Mouse (Mus musculus) left cerebral cortex, postnatal 4 days (tissue): ENCODE measurements at regions not wholly inside any gene's neighbourhood (a gene's known extent, or its start where the extent isn't known, plus 50 kb on each side); places are given as distances from the start of the nearest gene placed in this dataset.

Experiments
- DNase-seq: peaks from one replicate; pipeline ENCODE4 v3.0.0-alpha.2; 2022
- intact Hi-C: fragments of 180-260 bp; cut with DNase I; formaldehyde crosslinking; loops from one replicate; pipeline ENCODE4 v1.15.1; 2025

- no peak for DNase-seq
- intact Hi-C loops, result no loop called here
These were observed 505.0 kb upstream of the Sox11 start for GRCm38 (mm10) chr12:27847397-27847796.

GRCm38 (mm10) chr12:27844958-27845357, 502.6 kb upstream of the Sox11 start:
- intact Hi-C loops, result no loop called here
- no peak for DNase-seq

DNA sequence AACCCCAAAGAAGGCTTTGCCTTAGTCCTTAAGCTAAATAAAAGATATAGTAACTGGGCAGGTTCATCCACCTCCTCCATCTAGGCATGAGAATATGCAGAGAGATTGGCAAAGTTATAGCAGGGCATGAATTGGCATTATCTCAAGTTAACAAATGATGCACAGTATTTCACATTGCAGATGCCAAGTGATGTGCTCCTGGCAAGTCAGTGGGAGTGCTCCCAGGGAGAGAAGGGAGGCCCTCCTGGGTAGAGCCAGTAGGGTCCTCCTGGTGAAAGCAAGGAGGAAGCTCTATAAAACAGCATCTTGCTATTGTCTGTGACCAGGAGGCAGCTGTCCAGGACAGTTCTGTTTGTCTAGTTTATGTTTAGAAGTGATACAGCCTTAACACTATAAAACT, 496.6 kb upstream of the Sox11 start:
- intact Hi-C loops, result no loop called here
- DNase-seq, result no peak

DNA sequence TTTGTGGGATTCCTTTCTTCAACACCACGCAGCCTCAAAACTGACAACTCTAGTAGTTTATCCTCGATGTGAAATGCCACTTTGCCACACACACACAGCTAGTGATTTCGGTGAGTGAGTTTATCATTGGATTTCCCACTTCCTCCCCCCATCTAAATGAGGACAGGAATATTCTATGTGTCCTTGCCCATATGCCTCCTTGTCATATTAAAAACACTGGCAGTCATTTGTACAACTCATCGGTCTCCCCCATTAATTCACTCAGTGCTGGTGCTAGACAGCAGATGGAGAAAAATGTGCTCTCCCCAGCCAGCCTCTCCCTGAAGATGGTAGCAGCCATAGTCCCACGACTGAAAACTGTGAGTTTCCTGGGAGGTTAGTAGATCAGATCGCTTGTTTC, 496.0 kb upstream of the Sox11 start:
- no peak for DNase-seq

DNA sequence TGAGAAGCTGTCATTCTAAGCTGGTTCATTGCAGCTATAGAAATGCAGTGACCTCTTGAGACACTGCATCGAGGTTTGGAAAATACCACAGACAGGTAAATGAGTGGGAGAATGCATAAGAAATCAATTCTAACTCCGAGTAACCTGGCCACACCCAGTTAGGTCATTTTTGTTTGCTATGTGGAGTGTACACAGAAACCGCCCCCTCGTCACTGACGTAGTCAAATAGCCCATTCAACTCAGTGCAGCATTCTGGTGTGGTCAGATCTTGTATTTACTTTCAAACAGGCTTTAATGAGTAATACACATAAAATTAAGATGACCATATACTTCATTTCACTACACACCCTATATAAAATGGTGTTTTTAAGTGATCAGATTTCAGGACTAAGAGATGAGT, 483.8 kb upstream of the Sox11 start:
- DNase-seq, result no peak
- intact Hi-C loops, result no loop called here

More for the DNA sequence above, 496.0 kb upstream of the Sox11 start:
- intact Hi-C loops, result no loop called here

- no peak for DNase-seq
- intact Hi-C loops, result no loop called here
These were observed 481.0 kb upstream of the Sox11 start for GRCm38 (mm10) chr12:27823392-27823791.

DNA sequence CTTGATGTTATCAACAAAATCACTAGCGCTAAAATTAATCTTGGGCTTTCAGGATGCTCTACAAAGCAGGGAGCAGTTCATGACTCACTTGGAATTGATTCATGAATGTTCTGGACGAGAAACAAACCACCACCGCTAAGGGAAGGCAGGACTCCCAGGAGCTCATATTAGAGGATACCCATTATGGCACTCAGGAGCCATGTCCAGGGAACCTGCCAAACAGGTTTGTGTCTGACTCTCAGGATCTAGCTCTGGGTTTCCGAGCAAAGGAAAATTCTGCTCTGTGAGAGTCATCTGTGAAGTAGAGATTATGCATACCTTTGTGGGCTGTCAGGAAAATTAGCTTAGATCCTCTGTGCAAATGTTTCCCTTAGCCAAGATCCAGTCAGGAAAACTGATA, 454.3 kb upstream of the Sox11 start:
- intact Hi-C loops, result no loop called here
- DNase-seq, result no peak

- no peak for DNase-seq
- intact Hi-C loops, result no loop called here
These were observed 444.4 kb upstream of the Sox11 start for GRCm38 (mm10) chr12:27786716-27787291.

GRCm38 (mm10) chr12:27780801-27781200, 438.4 kb upstream of the Sox11 start:
- intact Hi-C loops, result no loop called here
- DNase-seq, result no peak

- intact Hi-C loops, result no loop called here
These were observed 423.6 kb upstream of the Sox11 start for GRCm38 (mm10) chr12:27765948-27766347.

DNA sequence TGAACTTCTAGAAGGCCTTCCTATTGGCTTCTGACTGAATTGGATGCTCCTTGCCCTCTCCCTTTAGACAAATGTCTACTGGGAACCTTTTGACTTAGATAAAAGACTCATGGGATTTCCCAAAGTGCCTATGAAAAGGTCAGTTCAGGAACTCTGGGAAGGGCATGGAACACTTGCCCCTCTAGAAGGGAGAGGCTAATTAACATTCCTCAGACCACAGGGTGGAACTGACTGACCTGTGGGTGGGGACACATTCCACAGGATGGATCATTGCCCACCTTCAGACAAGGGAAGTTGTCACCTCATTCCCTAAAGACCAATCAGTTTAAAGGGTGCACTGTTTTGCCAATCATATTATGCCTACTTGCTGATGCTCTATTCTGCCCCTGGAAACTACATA, 416.6 kb upstream of the Sox11 start:
- intact Hi-C loops, result no loop called here
- no peak for DNase-seq

More at GRCm38 (mm10) chr12:27765948-27766347, 423.6 kb upstream of the Sox11 start:
- no peak for DNase-seq

DNA sequence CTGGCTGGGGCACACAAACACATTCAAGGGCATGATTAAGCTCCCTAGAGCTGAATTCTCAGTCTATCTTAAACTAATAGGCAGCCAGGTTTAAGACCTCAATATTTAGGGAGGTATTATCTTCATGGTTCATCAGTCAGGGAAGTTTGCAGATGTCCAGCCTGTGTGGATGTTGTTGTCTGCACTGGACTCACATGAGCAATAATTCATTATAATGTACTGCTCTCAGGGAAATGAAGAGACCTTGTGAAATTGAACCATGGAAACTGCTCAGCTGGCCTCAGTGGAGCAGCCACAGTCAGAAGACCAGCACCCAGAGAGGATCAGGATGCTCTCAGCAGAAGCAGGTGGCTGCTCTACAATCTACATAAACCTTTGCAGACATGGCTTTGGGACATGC, 415.3 kb upstream of the Sox11 start:
- intact Hi-C loops, result no loop called here
- DNase-seq, result no peak

DNA sequence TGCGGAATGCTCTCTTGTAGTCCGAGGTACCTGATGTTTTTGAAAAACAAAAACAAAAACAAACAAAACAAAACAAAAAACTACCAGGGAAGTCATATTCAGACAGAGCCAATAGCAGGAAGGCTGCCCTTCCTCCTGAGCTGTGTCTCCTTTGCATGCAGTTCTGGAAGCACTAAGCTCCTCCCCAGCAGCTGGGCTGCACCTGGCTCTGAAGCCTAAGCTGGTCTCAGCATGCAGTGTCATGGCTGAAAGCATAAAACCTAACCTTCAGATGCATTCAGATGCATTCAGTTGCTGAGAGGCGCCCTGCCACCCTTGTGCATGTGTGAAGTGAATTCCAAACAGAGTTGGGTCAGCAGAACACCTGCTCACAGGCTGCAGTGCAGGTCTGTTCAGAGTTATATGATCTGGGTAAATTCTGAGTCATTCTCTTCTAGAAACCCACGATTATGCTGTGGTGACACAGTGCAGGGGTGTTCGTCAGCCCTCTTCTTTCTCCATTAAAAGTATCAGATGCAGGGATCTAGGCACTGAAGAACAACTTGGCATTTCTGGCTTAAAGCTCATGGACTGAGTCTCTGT, 382.3 kb upstream of the Sox11 start:
- DNase-seq, result peak; percentile 9
- intact Hi-C loops, result no loop called here

- intact Hi-C loops, result no loop called here
- DNase-seq, result no peak
These were observed 338.1 kb upstream of the Sox11 start for GRCm38 (mm10) chr12:27680459-27680858.

DNA sequence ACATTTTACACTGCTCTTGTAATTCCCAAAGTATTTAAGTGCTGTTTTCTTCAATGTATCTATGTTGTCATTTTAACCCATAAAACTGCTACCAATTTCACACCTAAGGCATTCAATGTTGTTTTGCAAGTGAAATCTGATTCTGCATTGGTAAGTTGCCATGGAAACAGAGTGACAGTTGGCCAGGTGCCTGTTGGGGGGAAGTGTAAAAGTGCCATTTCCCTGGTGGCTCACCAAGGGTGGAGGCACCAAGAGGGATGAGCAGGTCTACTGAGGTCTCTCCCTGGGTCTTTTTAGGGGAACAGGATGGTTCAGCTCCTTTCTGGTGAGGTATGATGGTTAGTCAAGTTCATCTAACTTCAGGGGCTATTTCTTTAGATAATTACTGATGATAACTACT, 331.0 kb upstream of the Sox11 start:
- intact Hi-C loops, result no loop called here
- DNase-seq, result peak; percentile 41

DNA sequence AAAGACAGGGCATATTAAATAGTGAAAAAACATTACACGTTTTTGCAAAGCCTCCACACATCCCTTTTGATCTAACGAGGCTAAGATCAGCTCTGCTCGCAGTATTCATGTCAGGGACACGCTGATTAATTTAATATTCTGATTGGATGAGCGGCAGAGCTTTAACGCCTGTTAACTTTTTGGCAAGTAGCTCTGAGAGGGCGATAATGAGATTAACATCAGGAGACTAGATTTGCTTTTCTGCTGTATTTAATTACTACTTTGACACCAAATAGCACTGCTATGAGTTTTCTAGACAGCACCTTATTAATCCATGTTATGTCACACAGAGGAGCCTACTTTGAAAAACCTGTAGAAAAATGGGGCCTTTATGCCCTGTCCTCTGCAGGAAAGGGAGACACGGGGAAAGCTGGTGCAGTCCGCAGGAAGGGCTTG, 328.3 kb upstream of the Sox11 start:
- no peak for DNase-seq
- intact Hi-C loops, result no loop called here

DNA sequence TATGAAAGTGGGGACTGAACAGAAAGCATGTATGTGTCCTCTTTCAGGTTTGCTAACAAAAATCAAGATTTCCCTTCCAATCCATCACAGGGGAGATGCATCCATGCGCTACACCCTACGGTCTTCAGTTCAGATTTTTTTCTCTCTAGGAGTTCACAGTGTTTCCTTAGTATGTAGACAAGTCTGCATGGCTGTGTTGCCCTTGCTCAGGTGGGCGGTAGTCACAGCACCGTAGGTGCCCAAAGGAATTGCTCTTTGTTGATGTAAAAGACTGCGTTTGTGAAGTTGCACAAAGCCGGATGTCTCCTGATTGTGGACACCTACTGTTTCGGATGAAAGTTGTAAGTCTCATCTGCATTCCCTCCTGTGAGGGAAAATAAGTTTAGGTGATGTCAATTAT, 327.8 kb upstream of the Sox11 start:
- DNase-seq, result no peak
- intact Hi-C loops, result no loop called here

DNA sequence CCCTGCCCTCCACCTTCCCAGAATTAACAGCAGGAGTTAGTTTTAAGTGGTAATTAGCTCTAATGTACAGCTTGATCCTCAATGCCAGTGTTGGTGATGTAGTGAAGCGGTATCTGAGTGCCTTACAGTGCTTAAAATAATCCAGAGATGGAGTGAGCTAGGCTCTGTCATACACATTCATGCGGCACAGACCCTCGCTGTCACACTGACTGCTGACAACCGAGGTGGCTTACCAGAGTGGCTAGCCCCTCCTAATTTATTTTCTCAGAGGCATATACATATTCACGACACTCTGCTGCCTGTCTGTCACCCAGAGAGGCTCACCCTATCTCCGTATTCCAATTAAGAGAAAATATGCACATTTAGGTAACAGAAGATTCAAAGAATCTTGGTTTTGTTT, 327.2 kb upstream of the Sox11 start:
- no peak for DNase-seq
- intact Hi-C loops, result no loop called here

DNA sequence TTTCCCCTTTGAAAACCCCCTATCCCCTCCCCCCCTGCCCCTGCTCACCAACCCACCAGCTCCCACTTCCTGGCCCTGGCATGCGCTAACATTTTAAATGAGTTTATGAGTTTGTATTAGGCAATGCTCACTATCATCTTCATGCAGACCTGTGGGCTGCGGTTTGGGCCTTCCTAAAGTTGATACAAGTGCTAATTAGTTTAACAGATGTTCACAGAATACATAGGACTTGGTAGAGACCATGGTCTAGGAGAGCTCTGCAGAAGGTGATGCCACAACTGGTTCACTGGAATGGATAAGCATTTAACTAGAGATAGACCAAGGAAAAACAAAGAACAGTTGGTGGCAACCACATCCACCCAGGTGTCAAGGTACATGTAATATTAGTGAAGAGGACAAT, 324.1 kb upstream of the Sox11 start:
- intact Hi-C loops, result no loop called here
- no peak for DNase-seq

DNA sequence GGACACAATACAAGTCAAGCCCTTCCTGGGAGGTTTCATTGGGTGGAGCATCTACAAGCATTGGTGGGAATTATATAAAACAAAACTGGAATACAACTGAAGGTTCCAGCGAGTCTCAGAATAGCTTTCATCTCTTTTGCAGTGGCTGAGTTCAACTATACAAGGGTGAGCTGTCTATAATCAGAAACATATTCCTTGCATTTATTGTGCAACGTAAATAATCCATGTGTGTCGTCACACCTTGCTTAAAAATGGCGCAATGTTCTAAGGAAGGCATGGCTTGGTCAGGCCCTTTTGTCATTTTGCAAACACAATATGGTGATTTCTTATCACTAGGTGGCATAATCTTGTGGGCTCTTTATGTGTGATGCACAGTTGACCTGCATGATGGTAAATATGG, 320.8 kb upstream of the Sox11 start:
- intact Hi-C loops, result no loop called here
- no peak for DNase-seq

DNA sequence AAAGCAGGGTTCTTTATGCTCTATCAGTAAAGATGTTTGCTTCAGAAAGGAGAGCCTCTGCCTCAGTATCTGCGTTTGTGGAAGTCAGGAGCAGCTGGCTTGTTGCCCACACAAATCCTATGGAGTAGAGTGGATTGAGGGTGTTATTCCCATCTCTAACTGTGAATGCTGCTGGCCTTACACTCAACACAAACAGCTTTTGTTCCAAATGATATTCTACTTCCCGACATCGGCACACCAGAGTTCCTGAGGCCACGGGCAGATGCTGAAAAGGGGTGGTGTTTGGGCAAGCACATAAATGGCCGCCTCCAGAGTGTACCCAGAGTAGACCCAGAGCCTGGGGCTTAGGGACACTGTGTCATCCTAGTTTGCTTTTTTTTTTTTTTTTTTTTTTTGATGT, 320.3 kb upstream of the Sox11 start:
- intact Hi-C loops, result no loop called here

GRCm38 (mm10) chr12:27657536-27657935, 315.2 kb upstream of the Sox11 start:
- peak; percentile 87 for DNase-seq
- intact Hi-C loops, result loop anchor here (10.0 kb wide), 1 partner anchor 313 kb away; the partner anchor contains the start of gene Sox11

More for the DNA sequence above, 320.3 kb upstream of the Sox11 start:
- no peak for DNase-seq

DNA sequence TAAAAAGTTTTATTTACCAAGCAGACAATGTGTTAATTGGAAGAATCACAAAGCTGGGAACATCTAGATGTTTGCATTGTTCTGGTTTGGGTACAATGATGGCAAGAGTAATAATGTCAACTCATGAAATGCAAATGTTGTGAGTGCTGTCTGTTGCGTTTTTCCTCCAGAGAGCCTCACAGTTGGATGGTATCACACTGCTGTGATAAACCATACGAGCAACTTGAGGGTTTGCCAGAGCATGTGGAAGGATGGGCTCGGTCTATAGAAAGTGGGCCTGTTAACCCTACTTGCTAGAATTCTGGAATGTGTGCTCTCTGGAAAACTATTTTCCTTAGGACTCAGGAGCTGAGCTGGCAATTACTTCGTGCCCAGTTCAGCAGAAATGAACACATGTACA, 311.2 kb upstream of the Sox11 start:
- no peak for DNase-seq
- intact Hi-C loops, result loop anchor here (10.0 kb wide), 1 partner anchor 309 kb away; the partner anchor contains the start of gene Sox11
